Mouse (Mus musculus): Measurements from ENCODE around the gene Ttc16.

Gene Ttc16

GRCm38 (mm10) chr2:32775359-32776074 is at the start of gene Ttc16, which contains the start of gene Ptrh1:
Gene Ttc16 (minus strand): TSS chr2:32775633.
Gene Ptrh1 (plus strand): TSS chr2:32775786.
- peak; percentile 99 for DNase-seq (ENCODE audit: inconsistent ontology term)

- DNase-seq (ENCODE audit: inconsistent ontology term) = no peak
Measured at GRCm38 (mm10) chr2:32824778-32825177, 49.3 kb upstream of the Ttc16 start.

GRCm38 (mm10) chr2:32824181-32824580 is 48.7 kb upstream of the Ttc16 start:
- DNase-seq (ENCODE audit: inconsistent ontology term) = no peak

GRCm38 (mm10) chr2:32823579-32824154 is 48.2 kb upstream of the Ttc16 start:
- no peak for DNase-seq (ENCODE audit: inconsistent ontology term)

- peak; percentile 24 for DNase-seq (ENCODE audit: inconsistent ontology term)
Measured at GRCm38 (mm10) chr2:32823153-32823552, 47.7 kb upstream of the Ttc16 start.

GRCm38 (mm10) chr2:32822643-32823042 is 47.2 kb upstream of the Ttc16 start:
- DNase-seq (ENCODE audit: inconsistent ontology term) = no peak

- DNase-seq (ENCODE audit: inconsistent ontology term) = no peak
Measured at GRCm38 (mm10) chr2:32821041-32821802, 45.8 kb upstream of the Ttc16 start.

- no peak for DNase-seq (ENCODE audit: inconsistent ontology term)
Measured at GRCm38 (mm10) chr2:32818208-32818607, 42.8 kb upstream of the Ttc16 start.

- DNase-seq (ENCODE audit: inconsistent ontology term) = no peak
Measured at GRCm38 (mm10) chr2:32817589-32817988, 42.2 kb upstream of the Ttc16 start.

GRCm38 (mm10) chr2:32816946-32817581 is 41.6 kb upstream of the Ttc16 start:
- DNase-seq (ENCODE audit: inconsistent ontology term) = no peak

GRCm38 (mm10) chr2:32816497-32816896 is 41.1 kb upstream of the Ttc16 start:
- DNase-seq (ENCODE audit: inconsistent ontology term) = no peak

- no peak for DNase-seq (ENCODE audit: inconsistent ontology term)
Measured at GRCm38 (mm10) chr2:32811959-32812358, 36.5 kb upstream of the Ttc16 start.

GRCm38 (mm10) chr2:32808816-32809566 is 33.6 kb upstream of the Ttc16 start:
- no peak for DNase-seq (ENCODE audit: inconsistent ontology term)

GRCm38 (mm10) chr2:32798251-32798962 is 23.0 kb upstream of the Ttc16 start:
- no peak for DNase-seq (ENCODE audit: inconsistent ontology term)

- DNase-seq (ENCODE audit: inconsistent ontology term) = no peak
Measured at GRCm38 (mm10) chr2:32795748-32796418, 20.4 kb upstream of the Ttc16 start.

GRCm38 (mm10) chr2:32791297-32791696 is 15.9 kb upstream of the Ttc16 start:
- DNase-seq (ENCODE audit: inconsistent ontology term) = peak; percentile 62

- no peak for DNase-seq (ENCODE audit: inconsistent ontology term)
Measured at GRCm38 (mm10) chr2:32788581-32788980, 13.1 kb upstream of the Ttc16 start.

- DNase-seq (ENCODE audit: inconsistent ontology term) = no peak
Measured at GRCm38 (mm10) chr2:32787176-32787575, 11.7 kb upstream of the Ttc16 start.

- peak; percentile 46 for DNase-seq (ENCODE audit: inconsistent ontology term)
Measured at GRCm38 (mm10) chr2:32784048-32784681, 8.7 kb upstream of the Ttc16 start, which contains the start of gene Cfap157. Gene Cfap157 (minus strand): TSS chr2:32784428.

- no peak for DNase-seq (ENCODE audit: inconsistent ontology term)
Measured at GRCm38 (mm10) chr2:32781710-32782109, 6.3 kb upstream of the Ttc16 start.

Measured in Muller cell, postnatal 12 days (primary cell).